ENCODE assay signal across 10 mouse cellular contexts in the genomic region with DNA sequence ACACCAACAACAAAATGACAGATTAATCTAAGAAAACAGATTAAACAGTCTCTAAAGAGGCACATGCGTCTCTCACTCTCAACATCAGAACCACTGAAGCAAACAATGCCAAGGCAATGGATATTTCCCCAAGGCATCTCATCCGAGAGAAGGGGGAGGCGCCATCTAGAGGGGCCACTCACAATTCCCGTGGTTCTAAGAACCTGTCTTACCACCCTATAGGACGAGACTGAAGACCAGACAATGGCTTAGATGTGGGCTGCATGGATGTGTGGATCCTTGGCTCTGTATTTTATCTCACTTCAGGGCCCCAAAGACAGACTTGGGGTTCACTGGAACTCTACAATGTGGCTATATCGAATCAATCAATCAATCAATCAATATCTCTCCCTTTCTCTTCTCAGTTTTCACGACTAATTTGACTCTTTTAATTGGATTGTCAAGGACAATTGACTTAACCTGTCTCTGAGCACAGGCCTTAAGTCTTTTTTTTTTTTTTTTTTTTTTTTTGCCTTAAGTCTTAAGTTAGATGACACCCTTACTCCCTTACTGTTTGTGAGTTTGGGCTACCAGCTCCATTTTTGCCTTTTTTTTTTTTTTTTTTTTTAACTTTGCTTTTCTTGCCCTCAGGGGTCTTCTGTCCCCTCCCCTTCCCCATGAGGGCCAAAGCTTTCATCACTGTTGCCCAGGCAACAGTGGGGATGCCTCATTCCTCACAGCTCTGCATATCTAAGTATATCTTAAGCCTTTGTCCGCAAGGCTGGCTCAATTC. TPM values are rescaled to one million over a fixed set of nuclear protein-coding genes. Genes with fewer than 3 reads are reported as not detected.
DNase-seq lines count a peak whose midpoint lies in the region; ATAC-seq and TF ChIP-seq lines count a peak whose summit lies in the region.
"Had no signal": no experiment of that assay in that cellular context is flagged by ENCODE, and none has a peak within 500 bp of the region (broad histone marks: within the 10 kb centered on the region; RNA-seq: fewer than 3 reads in every experiment).

No protein-coding gene starts in this region.

- H3K4me3 ChIP-seq in lung, embryonic 14.5 days (ENCODE audit: low read depth, low read length): no peak overlapping the region
- H3K4me3 ChIP-seq in lung, adult 2 months (replicated peaks; ENCODE audit: extremely low read depth, low read depth, low read length): no peak overlapping the region
- H3K4me3 ChIP-seq in embryonic facial prominence, embryonic 13.5 days: no peak overlapping the region; the same call in 1 of the 2 replicates
- H3K4me3 ChIP-seq in hindbrain, embryonic 14.5 days (replicated peaks; ENCODE audit: low read length): peak overlapping the region; percentile 67
- H3K4me3 ChIP-seq in neural tube, embryonic 15.5 days (replicated peaks): peak overlapping the region; percentile 72

- no peak overlapping the region for H3K9ac ChIP-seq in lung, embryonic 14.5 days
- H3K9ac ChIP-seq in embryonic facial prominence, embryonic 13.5 days: no peak overlapping the region
- H3K9ac ChIP-seq in hindbrain, embryonic 14.5 days: peak overlapping the region; percentile 74; the same call in 1 of the 2 replicates
- H3K9ac ChIP-seq in neural tube, embryonic 15.5 days (replicated peaks): no peak overlapping the region
- H3K9ac ChIP-seq: liver, embryonic 12.5 days had no signal

- H3K9me3 ChIP-seq in lung, embryonic 14.5 days (ENCODE audit: low read depth, low read length): no peaks in the 10 kb centered on the region
- no peaks in the 10 kb centered on the region for H3K9me3 ChIP-seq in embryonic facial prominence, embryonic 13.5 days
- H3K9me3 ChIP-seq in hindbrain, embryonic 14.5 days (ENCODE audit: control insufficient read depth, low read length): no peaks in the 10 kb centered on the region
- H3K9me3 ChIP-seq in neural tube, embryonic 15.5 days (replicated peaks): no peaks in the 10 kb centered on the region
- H3K9me3 ChIP-seq: liver, embryonic 12.5 days had no signal

- H3K4me1 ChIP-seq in lung, embryonic 14.5 days (ENCODE audit: insufficient read depth): no peaks in the 10 kb centered on the region
- no peaks in the 10 kb centered on the region; the same call in 1 of the 2 replicates for H3K4me1 ChIP-seq in lung, adult 2 months (ENCODE audit: control insufficient read depth, insufficient read depth, low read length)
- peaks cover 8% of the 10 kb centered on the region; the same call in 1 of the 2 replicates for H3K4me1 ChIP-seq in embryonic facial prominence, embryonic 13.5 days
- H3K4me1 ChIP-seq in hindbrain, embryonic 14.5 days (replicated peaks; ENCODE audit: control insufficient read depth, insufficient read depth, low read length): peaks cover 13% of the 10 kb centered on the region; the same call in 1 of the 2 replicates
- H3K4me1 ChIP-seq in neural tube, embryonic 15.5 days: peaks cover 28% of the 10 kb centered on the region

- no peak for ATAC-seq in lung, embryonic 14.5 days (ENCODE audit: insufficient read depth)
- no peak for ATAC-seq in embryonic facial prominence, embryonic 13.5 days (ENCODE audit: insufficient number of reproducible peaks, insufficient read depth, low FRiP score, low TSS enrichment, low read depth)
- ATAC-seq in hindbrain, embryonic 14.5 days (ENCODE audit: low FRiP score): no peak
- peak; percentile 42; the same call in 1 of the 2 replicates for ATAC-seq in neural tube, embryonic 15.5 days (ENCODE audit: low FRiP score)
- ATAC-seq: liver, embryonic 12.5 days had no signal

- H3K27me3 ChIP-seq in lung, embryonic 14.5 days (ENCODE audit: insufficient read depth, low read length): peaks cover 10% of the 10 kb centered on the region
- peaks cover 29% of the 10 kb centered on the region for H3K27me3 ChIP-seq in embryonic facial prominence, embryonic 13.5 days
- no peaks in the 10 kb centered on the region for H3K27me3 ChIP-seq in hindbrain, embryonic 14.5 days (ENCODE audit: control insufficient read depth, insufficient read depth, low read length)
- no peaks in the 10 kb centered on the region for H3K27me3 ChIP-seq in neural tube, embryonic 15.5 days (replicated peaks)

- no peaks in the 10 kb centered on the region for H3K36me3 ChIP-seq in lung, embryonic 14.5 days (ENCODE audit: insufficient read depth)
- H3K36me3 ChIP-seq in embryonic facial prominence, embryonic 13.5 days: no peaks in the 10 kb centered on the region
- H3K36me3 ChIP-seq in hindbrain, embryonic 14.5 days (replicated peaks; ENCODE audit: control insufficient read depth, insufficient read depth): no peaks in the 10 kb centered on the region
- no peaks in the 10 kb centered on the region for H3K36me3 ChIP-seq in neural tube, embryonic 15.5 days
- H3K36me3 ChIP-seq: liver, embryonic 12.5 days had no signal

- DNase-seq in lung, embryonic 14.5 days: peak; percentile 15
- no peak for DNase-seq in lung, adult 2 months
- DNase-seq in hindbrain, embryonic 14.5 days (ENCODE audit: low spot score): peak; percentile 43
- no peak for DNase-seq in B cell, adult 2 months
- no peak for DNase-seq in thymus, postnatal 0 days (ENCODE audit: low spot score)
- no peak for DNase-seq in adrenal gland, postnatal 36 days
- DNase-seq: adrenal gland, adult 8-10 months had no signal

- H3K4me2 ChIP-seq in lung, embryonic 14.5 days: peak overlapping the region; percentile 97
- peak overlapping the region; percentile 96 for H3K4me2 ChIP-seq in embryonic facial prominence, embryonic 13.5 days
- H3K4me2 ChIP-seq in hindbrain, embryonic 14.5 days (replicated peaks): peak overlapping the region; percentile 87
- peak overlapping the region; percentile 99 for H3K4me2 ChIP-seq in neural tube, embryonic 15.5 days

- H3K27ac ChIP-seq in lung, embryonic 14.5 days (ENCODE audit: low read depth): no peak overlapping the region
- no peak overlapping the region for H3K27ac ChIP-seq in embryonic facial prominence, embryonic 13.5 days
- no peak overlapping the region; the same call in 1 of the 2 replicates for H3K27ac ChIP-seq in hindbrain, embryonic 14.5 days
- peak overlapping the region; percentile 88; the same call in 1 of the 2 replicates for H3K27ac ChIP-seq in neural tube, embryonic 15.5 days (replicated peaks)
- H3K27ac ChIP-seq: liver, embryonic 12.5 days had no signal

- WGBS in lung, embryonic 14.5 days: 30% methylated on average over 8 of the region's 8 CpGs
- 46% methylated on average over 8 of the region's 8 CpGs for WGBS in lung, adult 2 months
- WGBS in embryonic facial prominence, embryonic 13.5 days: 13% methylated on average over 8 of the region's 8 CpGs
- 4% methylated on average over 8 of the region's 8 CpGs for WGBS in hindbrain, embryonic 14.5 days
- WGBS in neural tube, embryonic 15.5 days: 9% methylated on average over 8 of the region's 8 CpGs

- no peak for TF ChIP-seq POLR2A in lung, adult 2 months (IDR thresholded peaks at IDR 0.05; ENCODE audit: borderline replicate concordance, extremely low read depth, low read depth, low read length)

- TF ChIP-seq CTCF in lung, embryonic 14.5 days (IDR thresholded peaks at IDR 0.05; ENCODE audit: low read depth): no peak
- no peak for TF ChIP-seq CTCF in lung, adult 2 months (IDR thresholded peaks at IDR 0.05; ENCODE audit: insufficient read depth, low read length)

RNA-seq across cellular contexts. Expression of a gene that starts 1.2 kb away (rescaled TPM):
- polyA plus RNA-seq in lung, embryonic 14.5 days (2014; fragmentation: Nextera tagmentation; extraction: Ambion mirVana): 12.4 and 14.9 TPM in 2 replicates
- polyA plus RNA-seq in lung, adult 2 months (2012; rRNA removed): 13.4 and 16.6 TPM in 2 replicates
- 4.7 and 6.5 TPM in 2 replicates for polyA plus RNA-seq in embryonic facial prominence, embryonic 13.5 days (2015; fragmentation: Nextera tagmentation; extraction: Ambion mirVana)
- 33.9 and 34.0 TPM in 2 replicates for polyA plus RNA-seq in hindbrain, embryonic 14.5 days (2014; fragmentation: Nextera tagmentation; extraction: Ambion mirVana)
- polyA plus RNA-seq in neural tube, embryonic 15.5 days (2015; fragmentation: Nextera tagmentation; extraction: Ambion mirVana): 20.8 and 24.5 TPM in 2 replicates
- polyA plus RNA-seq in thymus, postnatal 0 days (2015; fragmentation: Nextera tagmentation; extraction: Ambion mirVana): 2.7 and 4.0 TPM in 2 replicates
- total RNA-seq in adrenal gland, postnatal 36 days (2021): 10 to 100 TPM in 1 of 2 experiments, 1 to 10 TPM in 1; 9.0 to 12.6 TPM

RNA-seq across cellular contexts. Expression of a gene that starts 37.1 kb away (rescaled TPM):
- polyA plus RNA-seq in lung, embryonic 14.5 days (2014; fragmentation: Nextera tagmentation; extraction: Ambion mirVana): 47.7 and 49.8 TPM in 2 replicates
- 8.6 and 12.0 TPM in 2 replicates for polyA plus RNA-seq in lung, adult 2 months (2012; rRNA removed)
- 46.0 and 46.7 TPM in 2 replicates for polyA plus RNA-seq in embryonic facial prominence, embryonic 13.5 days (2015; fragmentation: Nextera tagmentation; extraction: Ambion mirVana)
- polyA plus RNA-seq in hindbrain, embryonic 14.5 days (2014; fragmentation: Nextera tagmentation; extraction: Ambion mirVana): 38.0 and 38.1 TPM in 2 replicates
- polyA plus RNA-seq in neural tube, embryonic 15.5 days (2015; fragmentation: Nextera tagmentation; extraction: Ambion mirVana): 38.7 and 39.6 TPM in 2 replicates
- 46.2 and 57.5 TPM in 2 replicates for polyA plus RNA-seq in thymus, postnatal 0 days (2015; fragmentation: Nextera tagmentation; extraction: Ambion mirVana)
- total RNA-seq in adrenal gland, postnatal 36 days (2021): 10 to 100 TPM; 42.7 to 43.0 TPM

Comparison
In these comparisons a context has a peak if more than half of its experiments do, and no peak if none do; other contexts are left out.
1. DNase-seq: peak in lung, embryonic 14.5 days (single experiment) and hindbrain, embryonic 14.5 days (single experiment); none in lung, adult 2 months (single experiment), B cell, adult 2 months (0 of 2), thymus, postnatal 0 days (single experiment) and adrenal gland, postnatal 36 days (0 of 2).
2. H3K4me3 ChIP-seq: peak in hindbrain, embryonic 14.5 days (single experiment) and neural tube, embryonic 15.5 days (single experiment); none in lung, embryonic 14.5 days (single experiment), lung, adult 2 months (single experiment) and embryonic facial prominence, embryonic 13.5 days (single experiment).
3. Peak in every context shown above with its lines, with median percentiles within 50 percentile points of each other: H3K4me2 ChIP-seq.